In genomic region chr9:90699064-90699463, GRCm38 (mm10) we compare ENCODE assay signal across 8 mouse cellular contexts.
DNase-seq lines count a peak whose midpoint lies in the region; ATAC-seq and TF ChIP-seq lines count a peak whose summit lies in the region.

No protein-coding gene starts in this region.

- no peak overlapping the region for H3K4me3 ChIP-seq in forebrain, embryonic 12.5 days (replicated peaks)
- no peak overlapping the region for H3K4me3 ChIP-seq in forebrain, embryonic 15.5 days
- H3K4me3 ChIP-seq in liver, postnatal 0 days (ENCODE audit: low read depth, low read length) = no peak overlapping the region

- H3K27ac ChIP-seq in forebrain, embryonic 12.5 days = no peak overlapping the region
- no peak overlapping the region for H3K27ac ChIP-seq in forebrain, embryonic 15.5 days (replicated peaks)
- no peak overlapping the region for H3K27ac ChIP-seq in liver, postnatal 0 days (ENCODE audit: low read depth)

- H3K27me3 ChIP-seq in forebrain, embryonic 12.5 days = 0 out of 2 replicates have a peak, but pooled peaks cover 6% of the 10 kb centered on the region
- H3K27me3 ChIP-seq in forebrain, embryonic 15.5 days = peaks cover 5% of the 10 kb centered on the region; the same call in 1 of the 2 replicates
- H3K27me3 ChIP-seq in liver, postnatal 0 days (ENCODE audit: insufficient read depth, low read length) = no peaks in the 10 kb centered on the region

- TF ChIP-seq EP300 in liver, postnatal 0 days (IDR thresholded peaks at IDR 0.05; ENCODE audit: low read depth) = no peak

- H3K9me3 ChIP-seq in forebrain, embryonic 12.5 days = no peaks in the 10 kb centered on the region
- no peaks in the 10 kb centered on the region for H3K9me3 ChIP-seq in forebrain, embryonic 15.5 days
- no peaks in the 10 kb centered on the region for H3K9me3 ChIP-seq in liver, postnatal 0 days (ENCODE audit: low read length)

- H3K4me1 ChIP-seq in forebrain, embryonic 12.5 days = peaks cover 23% of the 10 kb centered on the region
- peaks cover 15% of the 10 kb centered on the region for H3K4me1 ChIP-seq in forebrain, embryonic 15.5 days
- H3K4me1 ChIP-seq in liver, postnatal 0 days (ENCODE audit: insufficient read depth) = no peaks in the 10 kb centered on the region

- ATAC-seq in forebrain, embryonic 12.5 days (ENCODE audit: low FRiP score) = no peak
- no peak for ATAC-seq in forebrain, embryonic 15.5 days (replicated peaks)
- ATAC-seq in liver, postnatal 0 days = no peak

- peak; percentile 60 for TF ChIP-seq CTCF in liver, postnatal 0 days (IDR thresholded peaks at IDR 0.05; ENCODE audit: low read depth)

- 27% methylated on average over 4 of the region's 4 CpGs for WGBS in forebrain, embryonic 12.5 days
- WGBS in forebrain, embryonic 15.5 days = 27% methylated on average over 4 of the region's 4 CpGs
- WGBS in liver, postnatal 0 days (ENCODE audit: insufficient replicate concordance) = 35% methylated on average over 4 of the region's 4 CpGs

- H3K4me2 ChIP-seq in forebrain, embryonic 12.5 days = 0 out of 2 replicates have a peak overlapping the region, but pooled peaks have one; percentile 13
- H3K4me2 ChIP-seq in forebrain, embryonic 15.5 days (replicated peaks) = no peak overlapping the region
- H3K4me2 ChIP-seq in liver, postnatal 0 days (ENCODE audit: low read depth, low read length) = no peak overlapping the region

- H3K9ac ChIP-seq in forebrain, embryonic 12.5 days = no peak overlapping the region
- H3K9ac ChIP-seq in forebrain, embryonic 15.5 days (replicated peaks) = no peak overlapping the region
- H3K9ac ChIP-seq in liver, postnatal 0 days (replicated peaks) = no peak overlapping the region

- DNase-seq in liver, postnatal 0 days = no peak
- DNase-seq in liver = no peak
- peak; percentile 60 to 90 for DNase-seq in cerebellum, postnatal 10 days
- DNase-seq in mesoderm, embryonic 11.5 days (ENCODE audit: low read depth, low spot score) = peak; percentile 64
- DNase-seq in urinary bladder, adult 2 months (ENCODE audit: low spot score) = no peak
- no peak for DNase-seq in thymus, adult 18-20 months

- no peaks in the 10 kb centered on the region for H3K36me3 ChIP-seq in forebrain, embryonic 12.5 days (replicated peaks)
- no peaks in the 10 kb centered on the region for H3K36me3 ChIP-seq in forebrain, embryonic 15.5 days
- no peaks in the 10 kb centered on the region for H3K36me3 ChIP-seq in liver, postnatal 0 days (replicated peaks; ENCODE audit: insufficient read depth, low read length)

Comparison
In these comparisons a context has a peak if more than half of its experiments do, and no peak if none do; other contexts are left out.
1. DNase-seq: peak in cerebellum, postnatal 10 days (2 of 2) and mesoderm, embryonic 11.5 days (single experiment); none in liver, postnatal 0 days (single experiment), liver (single experiment), urinary bladder, adult 2 months (single experiment) and thymus, adult 18-20 months (0 of 2).